Mouse (Mus musculus): ENCODE results near the gene Ano5. TPM values are rescaled to one million over a fixed set of nuclear protein-coding genes. Genes with fewer than 3 reads are reported as not detected.

Gene Ano5
- polyA plus RNA-seq (2012; rRNA removed; ENCODE audit: low replicate concordance): 7.0 TPM in 1 of 2 replicates, not detected in the other

DNA sequence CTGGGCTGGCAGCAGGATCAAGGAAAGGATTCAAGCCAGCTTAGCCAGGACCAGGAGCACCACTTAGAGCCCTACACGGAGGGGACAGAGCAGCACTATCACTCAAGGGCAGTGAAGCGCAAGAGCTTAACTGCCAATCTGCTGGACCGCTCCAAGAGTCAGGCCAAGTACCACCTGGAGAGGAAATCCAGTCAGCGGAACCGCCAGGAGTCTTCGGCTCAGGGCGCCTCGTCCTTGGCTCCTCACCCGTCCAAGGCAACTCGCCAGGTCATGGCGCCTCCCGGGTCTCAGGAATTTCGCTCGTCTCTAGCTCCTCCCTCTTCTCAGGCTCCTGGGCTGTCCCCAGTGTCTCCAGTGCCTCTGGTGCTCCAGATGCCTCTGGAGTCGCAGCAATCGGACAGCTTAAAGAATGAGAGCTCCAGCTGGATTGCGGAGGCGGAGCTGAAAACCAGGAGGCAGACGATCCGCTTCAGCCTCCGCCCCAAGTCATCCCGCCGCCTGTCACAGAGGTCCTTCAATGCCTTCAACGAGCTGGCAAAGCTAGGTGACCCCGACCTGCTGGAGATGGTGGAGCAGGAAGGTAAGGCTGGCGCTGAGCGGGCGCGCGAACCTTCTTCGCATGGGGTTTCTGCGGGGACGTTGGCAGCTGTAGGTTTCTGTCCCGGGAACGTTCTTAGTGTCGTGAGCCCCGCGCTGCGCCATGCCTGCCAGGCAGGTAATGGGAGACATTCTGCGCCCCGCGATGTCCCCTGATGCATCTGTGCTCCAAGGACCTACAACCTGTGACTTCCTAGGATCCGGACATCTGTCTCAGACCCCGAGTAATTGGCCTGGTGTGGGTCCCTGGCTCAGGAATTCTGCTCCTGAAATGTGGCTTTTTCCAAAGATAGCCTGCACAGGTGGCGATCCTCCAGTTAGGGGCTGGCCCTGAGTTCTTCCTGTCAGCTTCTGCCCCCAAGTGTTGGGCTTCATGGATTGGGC lies at the start of gene Ano5:
Ano5 (plus strand) TSS at position 359 of the 981 bp plus-strand sequence.

DNA sequence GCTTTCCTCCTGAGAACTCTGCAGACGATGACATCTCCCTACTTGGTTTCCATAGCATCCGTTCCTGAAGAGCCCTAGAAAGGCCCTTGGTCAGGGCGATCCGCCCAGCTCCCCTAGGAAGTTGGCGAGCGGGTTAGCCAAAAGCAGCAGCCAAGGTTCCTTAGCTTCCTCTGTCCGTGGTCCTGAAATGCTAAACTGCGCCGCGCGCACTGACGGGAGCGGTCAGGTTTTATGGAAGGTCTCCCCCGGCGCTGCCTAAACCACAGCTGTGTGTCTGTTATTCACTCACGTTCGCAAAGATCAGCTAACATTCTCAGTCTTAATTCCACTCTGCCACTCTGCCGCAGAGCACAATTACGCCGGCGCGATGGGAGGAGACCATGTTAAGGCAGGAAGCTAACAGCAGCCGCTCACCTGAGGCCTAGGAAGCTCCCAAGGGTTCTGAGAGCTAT lies 110.9 kb downstream of the Ano5 start, which contains the start of gene Slc17a6:
Slc17a6 (plus strand) TSS at position 313 of the 452 bp plus-strand sequence.

Other genes with a start within 250 kb of the Ano5 start
- not detected in 2 replicates for gene Slc17a6, start 111.0 kb downstream of the Ano5 start, polyA plus RNA-seq (2012; rRNA removed; ENCODE audit: low replicate concordance)

Data from mammary gland, adult 2 months (tissue).